Mouse (Mus musculus) urinary bladder, postnatal 4 days (tissue): ENCODE measurements around the gene Nelfb.
A peak's percentile ranks its signal among the peaks of the same experiment; 100 is the strongest.

Source experiments
- DNase-seq, 2 experiments: peaks; one replicate each; pipeline ENCODE4 v3.0.0; 2021 to 2022; ENCODE audit warnings: low spot score in 2 of 2

The Nelfb gene

DNA sequence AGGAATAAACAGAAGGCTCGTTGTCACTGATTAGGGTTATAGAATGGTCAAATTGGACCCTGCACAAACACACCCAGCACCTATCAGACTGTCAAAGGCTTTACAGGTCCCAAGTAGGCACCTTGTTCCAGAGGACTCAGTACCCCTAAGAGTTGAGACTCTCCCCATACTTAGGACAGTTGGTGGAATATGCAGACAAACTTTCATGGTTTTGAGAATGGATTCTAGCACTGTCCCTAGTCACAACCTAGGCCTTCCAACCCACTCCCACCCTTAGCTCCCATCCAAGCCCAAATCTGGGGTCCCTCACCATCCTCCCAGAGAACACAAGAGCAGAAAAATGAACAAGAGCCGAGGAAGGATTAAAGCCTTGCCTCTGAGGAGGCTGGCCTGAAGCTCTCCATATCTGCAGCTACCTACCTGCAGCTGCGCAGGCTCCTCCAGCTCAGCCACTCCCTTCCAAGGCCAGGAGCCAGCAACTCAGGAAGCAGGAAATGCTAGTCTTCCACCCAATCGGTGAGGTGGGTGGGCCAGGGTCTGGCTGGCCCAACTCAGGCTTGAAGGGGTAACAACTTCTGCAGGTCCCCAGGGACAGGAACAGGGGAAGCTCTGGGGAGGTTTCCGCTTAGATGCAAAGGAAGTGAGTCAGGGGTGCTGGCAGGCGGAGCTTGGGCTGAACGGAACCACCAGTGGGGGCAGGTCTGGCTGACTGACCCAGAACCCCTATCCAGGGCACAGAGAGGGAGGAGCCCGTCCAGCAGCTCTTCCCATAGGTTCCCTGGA, 14.9 kb downstream of the Nelfb start, which contains the start of gene Tor4a:
Gene Tor4a, minus strand, starts transcription at position 715 of the 783 bp plus-strand sequence.
- DNase-seq: peak; percentile 74 to 78

- peak in 1 of 2 experiments; percentile 46 for DNase-seq
Measured at GRCm38 (mm10) chr2:25195211-25196156, 15.8 kb downstream of the Nelfb start.

GRCm38 (mm10) chr2:25194486-25195171, 16.7 kb downstream of the Nelfb start:
- no peak for DNase-seq

DNA sequence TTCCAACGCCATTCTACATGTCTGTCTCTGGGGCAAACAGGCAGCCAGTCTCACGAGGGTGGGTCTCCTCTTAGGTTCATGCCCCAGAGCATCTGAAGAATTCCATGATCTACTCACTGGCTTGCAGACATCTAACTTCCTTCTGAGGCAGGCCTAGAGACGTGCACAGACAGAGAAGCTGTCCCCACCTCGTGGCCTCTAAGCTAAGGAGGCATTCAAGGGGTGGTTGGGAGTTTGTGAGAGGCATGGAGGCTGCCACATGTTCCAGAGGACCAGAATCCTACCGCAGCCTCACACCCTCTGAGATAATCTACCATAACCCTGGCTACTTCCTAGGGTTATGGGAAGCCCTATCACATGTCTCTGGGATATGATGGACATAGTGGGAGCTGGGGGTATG, 17.3 kb downstream of the Nelfb start:
- DNase-seq: no peak

GRCm38 (mm10) chr2:25193330-25193770, 17.9 kb downstream of the Nelfb start:
- peak; percentile 73 to 77 for DNase-seq

GRCm38 (mm10) chr2:25187841-25188240, 23.4 kb downstream of the Nelfb start:
- no peak for DNase-seq

- no peak for DNase-seq
Measured at GRCm38 (mm10) chr2:25186575-25186930, 24.7 kb downstream of the Nelfb start.

DNA sequence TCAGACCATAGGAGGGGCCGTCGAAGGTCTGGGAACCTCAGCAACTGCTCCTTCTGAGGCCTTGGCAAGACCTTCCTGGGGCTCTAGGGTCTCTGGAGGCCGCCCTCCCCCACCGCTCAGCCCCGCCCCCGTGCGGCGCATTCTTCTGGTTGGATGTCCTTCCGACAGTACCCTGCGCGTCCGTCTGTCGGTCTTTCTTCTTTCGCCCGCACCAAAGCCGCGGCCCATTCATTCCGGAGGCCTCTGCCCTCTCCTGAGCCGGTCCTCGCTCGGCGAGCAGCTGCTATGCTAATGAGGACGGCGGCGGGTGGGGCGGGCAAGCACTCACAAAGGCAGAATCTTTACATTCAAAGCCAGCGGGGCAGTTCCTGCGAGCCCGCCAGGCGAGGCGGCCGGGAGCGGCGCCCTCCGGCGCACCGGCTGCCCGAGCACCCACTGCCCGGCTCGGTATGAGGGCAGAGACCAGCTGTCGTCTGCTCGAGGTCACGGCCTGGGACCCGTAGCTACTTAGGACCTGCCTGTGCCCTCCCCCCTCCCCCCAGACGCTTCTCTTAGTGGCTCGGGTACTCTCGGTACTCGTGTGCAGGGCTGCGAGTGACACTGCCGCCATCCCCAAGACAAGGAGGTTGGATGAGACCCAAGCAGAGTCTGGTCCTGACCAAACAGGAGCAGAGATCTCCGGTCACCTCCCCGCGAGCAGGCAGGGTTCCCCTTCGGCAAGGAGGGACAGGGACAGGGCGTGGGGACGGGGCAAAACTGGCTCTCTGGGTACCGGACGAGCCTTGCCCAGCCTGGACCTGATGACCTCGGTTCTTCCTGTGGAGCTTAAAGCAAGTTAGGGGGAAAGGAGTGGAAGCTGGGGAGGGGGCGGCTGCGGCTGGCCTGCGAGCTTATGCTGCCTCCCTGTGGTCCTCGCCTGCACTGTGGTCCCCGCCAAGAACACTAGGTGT, 25.4 kb downstream of the Nelfb start:
- peak in 1 of 2 experiments; percentile 47 for DNase-seq

GRCm38 (mm10) chr2:25184496-25184895, 26.8 kb downstream of the Nelfb start:
- DNase-seq: no peak

DNA sequence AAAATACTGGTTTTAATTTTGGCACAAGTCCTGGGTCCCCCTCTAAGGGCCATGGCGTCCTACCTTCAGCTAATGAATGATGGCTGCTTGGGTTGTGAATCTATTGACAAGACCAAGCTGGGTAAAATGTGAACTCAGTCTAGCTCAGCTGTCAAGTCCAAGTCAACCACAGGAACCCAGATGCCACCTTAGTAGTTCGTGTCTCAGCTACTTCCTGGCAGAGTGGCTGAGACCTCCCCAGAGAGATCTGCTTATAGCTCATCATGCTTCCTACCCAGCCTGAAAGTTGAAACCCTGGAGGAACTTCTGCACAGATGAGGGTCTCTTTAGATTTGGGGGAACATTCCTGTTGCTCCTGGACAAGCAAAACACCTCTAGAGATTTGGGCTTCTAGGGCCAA, 28.0 kb downstream of the Nelfb start:
- DNase-seq: no peak

- no peak for DNase-seq
Measured at GRCm38 (mm10) chr2:25182664-25183063, 28.6 kb downstream of the Nelfb start.

- no peak for DNase-seq
Measured at GRCm38 (mm10) chr2:25181891-25182397, 29.3 kb downstream of the Nelfb start.

GRCm38 (mm10) chr2:25180973-25181890, 30.1 kb downstream of the Nelfb start:
- DNase-seq: no peak

DNA sequence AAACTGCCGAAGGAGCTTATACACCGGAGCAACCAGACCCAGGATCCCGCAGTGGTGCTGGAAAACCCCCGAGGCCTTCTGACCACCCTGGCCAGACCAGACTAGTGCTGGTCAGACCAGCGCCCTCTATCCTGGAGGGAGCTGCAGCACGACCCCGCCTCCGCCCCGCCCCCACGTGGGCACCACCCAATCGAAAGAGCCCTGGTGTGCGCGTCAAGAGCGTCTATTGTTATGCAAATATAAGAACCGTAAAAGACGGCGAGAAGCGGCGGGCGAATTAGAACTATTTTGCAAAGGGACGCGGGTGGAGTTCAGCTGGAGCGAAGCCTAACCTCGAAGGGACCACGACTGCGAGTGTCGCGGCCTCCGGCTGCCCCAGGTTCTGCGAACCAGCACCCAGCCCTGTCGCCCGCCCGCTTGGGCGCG, 30.8 kb downstream of the Nelfb start, which contains the start of gene Nrarp:
Gene Nrarp, plus strand, starts transcription at position 281 of the 426 bp plus-strand sequence.
- peak; percentile 89 to 94 for DNase-seq

DNA sequence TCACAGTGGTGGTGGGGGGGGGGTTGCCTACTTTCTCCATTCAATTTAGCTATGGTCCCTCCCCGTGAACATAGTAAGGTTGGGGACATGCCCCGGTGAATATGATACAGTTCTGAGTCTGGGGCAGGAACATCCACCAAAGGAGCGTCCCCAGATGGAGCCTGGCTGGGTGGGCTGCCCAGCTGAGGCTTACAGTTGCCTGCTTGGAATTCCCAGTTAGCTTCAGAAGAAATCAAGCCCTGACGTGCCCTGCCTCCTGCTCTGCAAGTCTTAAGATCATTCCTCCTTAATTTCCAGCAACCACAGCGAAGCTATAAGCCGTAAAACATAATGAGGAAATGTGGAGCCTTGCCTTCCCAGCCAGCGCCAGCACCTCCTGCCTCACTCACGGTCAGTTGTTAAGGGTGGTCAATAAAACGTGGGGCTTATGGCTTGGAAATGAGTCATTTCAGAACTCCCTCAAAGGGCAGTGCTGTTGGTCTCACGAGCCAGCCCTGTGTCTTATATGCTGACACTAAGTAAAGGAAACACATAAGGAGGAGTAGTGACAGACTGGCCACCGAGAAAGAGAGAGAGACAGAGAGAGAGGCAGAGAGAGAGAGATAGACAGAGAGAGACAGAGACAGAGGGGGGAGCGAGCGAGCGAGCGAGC, 31.6 kb downstream of the Nelfb start:
- no peak for DNase-seq

DNA sequence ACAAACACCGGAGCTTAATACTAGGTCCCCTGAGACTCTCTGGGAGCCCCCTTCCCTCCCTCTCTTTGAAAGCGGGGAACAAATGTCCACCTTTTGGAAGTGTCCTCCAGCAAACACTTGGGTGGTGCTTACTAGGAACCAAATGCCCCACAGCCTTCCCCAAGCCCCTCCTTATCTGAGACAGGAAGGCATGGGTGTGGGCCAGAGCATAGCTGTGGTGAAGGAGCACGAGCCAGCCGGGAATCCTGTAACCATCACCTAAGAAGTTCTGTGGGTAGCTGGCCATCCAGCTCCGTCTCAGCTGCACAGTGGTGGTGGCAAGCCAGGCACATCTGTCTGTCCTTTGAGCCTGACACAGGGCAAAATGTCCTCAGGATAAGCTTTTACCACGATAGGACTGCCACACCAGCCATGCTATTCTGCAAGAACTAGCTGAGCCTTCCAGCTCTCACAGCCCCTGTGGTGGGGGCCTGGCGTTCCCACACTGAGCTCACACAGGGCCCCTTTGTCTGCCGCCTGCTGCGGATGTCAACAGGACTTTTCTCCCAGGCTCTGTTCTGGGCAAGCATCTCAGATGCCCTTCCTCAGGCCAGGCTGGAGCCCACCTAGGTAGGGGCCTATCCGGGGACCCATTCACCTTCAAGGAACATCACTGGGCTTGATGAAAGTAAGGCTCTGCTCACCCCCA, 32.9 kb downstream of the Nelfb start:
- peak in 1 of 2 experiments; percentile 16 for DNase-seq

DNA sequence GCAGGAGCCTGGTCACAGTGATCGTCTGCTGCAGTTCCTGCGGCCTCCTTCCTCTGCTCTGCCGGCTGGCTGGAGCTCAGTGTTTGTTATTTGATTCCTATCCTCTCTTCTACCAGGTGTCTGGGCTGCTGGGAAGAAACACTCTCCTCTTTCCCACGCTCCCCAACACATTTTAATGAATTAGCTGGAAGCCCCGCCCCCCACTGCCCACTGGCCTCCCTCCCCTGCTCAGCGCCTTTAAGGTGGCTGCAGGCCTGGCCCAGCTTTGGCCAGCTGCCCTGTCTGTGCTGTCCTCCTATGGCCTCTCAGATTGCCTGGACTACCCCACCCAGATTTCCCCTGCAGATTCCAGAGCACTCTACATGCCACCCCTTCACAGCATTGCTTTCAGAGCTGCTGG, 33.6 kb downstream of the Nelfb start:
- peak in 1 of 2 experiments; percentile 23 for DNase-seq

DNA sequence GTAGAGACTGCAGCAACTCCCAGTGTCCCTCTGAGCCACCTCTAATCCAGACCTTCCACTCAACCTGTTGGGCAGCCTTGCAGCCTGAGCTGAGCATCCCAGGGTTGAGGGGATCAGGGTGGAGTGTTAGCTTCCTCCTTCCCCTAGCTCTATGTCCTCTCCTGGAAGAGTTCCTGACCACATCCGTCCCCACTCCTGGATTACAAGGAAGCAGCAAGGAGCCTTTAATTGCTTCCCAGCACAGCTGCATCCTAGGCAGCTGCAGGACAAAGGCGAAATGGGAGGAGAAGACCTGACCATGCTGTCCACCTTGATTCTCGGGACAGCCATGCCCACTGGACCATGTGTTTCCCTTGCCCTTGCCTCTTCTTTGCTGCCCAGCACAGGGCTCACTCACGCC, 34.2 kb downstream of the Nelfb start:
- no peak for DNase-seq
